Mouse (Mus musculus) cortical plate, adult 2 months (tissue): ENCODE measurements around the gene Anks1b.

ENCODE experiments used
- CTCF ChIP-seq: fragments of 200-500 bp; IDR thresholded peaks from 2 replicates; pipeline ENCODE4 v1.5.1; 2011; ENCODE audit warnings: mild to moderate bottlenecking, control low read depth, low read length; ENCODE audit not compliant: insufficient read depth; ENCODE audit errors: extremely low read depth
- POLR2A ChIP-seq: fragments of 200-500 bp; IDR thresholded peaks from 2 replicates; pipeline ENCODE4 v1.6.1; 2011; ENCODE audit warnings: mild to moderate bottlenecking, low read length, control low read depth; ENCODE audit not compliant: insufficient read depth; ENCODE audit errors: extremely low read depth

GRCm38 (mm10) chr10:90732823-90733222 lies 859.5 kb downstream of the Anks1b start:
- TF ChIP-seq CTCF, result no peak
- TF ChIP-seq POLR2A, result no peak
